Mouse (Mus musculus): ENCODE measurements around the gene Dynlt1a.
"Not testable (repeated sequence)": the region's sequence is repeated elsewhere in the genome, so short reads cannot be mapped to it uniquely, and the experiment has no call there.

- not testable (repeated sequence) for TF ChIP-seq CTCF, EP300 (IDR thresholded peaks at IDR 0.05; ENCODE audit: low read depth)
Observed at GRCm38 (mm10) chr17:6325543-6325942, 8.2 kb upstream of the Dynlt1a start.
